Mouse (Mus musculus) layer of hippocampus, adult 6 months (tissue): ENCODE data around the gene Kif2a. TPM values are rescaled to one million over a fixed set of nuclear protein-coding genes. Genes with fewer than 3 reads are reported as not detected.

Source experiments
- long read RNA-seq, 2 experiments: library from polyadenylated mRNA; unstranded; transcript quantifications; one replicate each; pipeline ENCODE4 v2.0.0; 2019 to 2020
- polyA plus RNA-seq: library from polyadenylated mRNA; unstranded; fragments of <200 nt; fragmentation: Nextera tagmentation; gene quantifications from 2 replicates; pipeline ENCODE4 v1.2.3, GENCODE M21; 2021

The Kif2a gene
- 15.0 and 24.1 TPM in 2 replicates for polyA plus RNA-seq
- long read RNA-seq, experiment 1, partial matches to known transcripts, result 15 of 34 reads
- long read RNA-seq, experiment 1, other reads (novel, unspliced or antisense), result 19 of 34 reads
- long read RNA-seq, experiment 2, full-length matches to known transcripts, result 25 of 43 reads
- long read RNA-seq, experiment 2, partial matches to known transcripts, result 5 of 43 reads
- long read RNA-seq, experiment 2, other reads (novel, unspliced or antisense), result 13 of 43 reads

DNA sequence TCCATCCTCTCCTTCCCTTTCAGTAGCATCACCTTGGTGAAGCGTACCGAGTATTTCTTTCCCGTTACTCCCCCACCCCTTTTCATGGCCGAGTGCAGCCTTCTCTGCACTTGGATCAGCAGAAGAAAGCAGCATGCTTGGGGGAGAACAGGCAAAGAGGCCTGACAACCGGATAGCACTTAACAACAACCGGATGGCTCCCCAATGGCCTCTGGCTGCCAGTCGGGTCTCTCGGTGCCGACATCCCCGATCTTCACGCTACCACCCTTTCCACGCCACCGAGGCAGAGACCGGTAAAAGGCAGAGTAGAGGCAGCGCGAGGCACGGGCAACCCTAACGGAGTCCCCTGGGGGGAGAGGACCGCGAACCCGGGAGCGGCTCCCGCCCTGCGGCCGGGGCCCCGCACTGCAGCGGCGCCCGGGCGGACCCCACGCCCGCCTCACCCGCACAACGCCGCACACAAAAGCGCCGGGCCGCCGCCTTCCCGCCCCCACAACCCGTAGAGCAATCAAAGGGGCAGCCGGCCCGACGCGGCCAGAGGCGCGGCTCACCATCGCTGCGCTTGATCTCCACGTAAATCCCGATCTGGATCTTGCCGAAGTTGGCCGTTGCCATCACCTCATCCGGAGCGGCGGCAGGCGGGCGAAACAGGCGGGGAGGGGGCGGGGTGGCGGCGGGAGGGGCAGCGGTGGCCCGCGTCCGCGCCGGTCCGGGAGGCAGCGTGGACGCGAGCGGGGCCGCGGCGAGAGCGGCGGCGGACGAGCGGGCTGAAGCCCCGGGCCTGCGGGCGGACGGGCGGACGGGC is at the start of gene Kif2a:
Kif2a (minus strand) TSS at position 666 of the 805 bp plus-strand sequence.

DNA sequence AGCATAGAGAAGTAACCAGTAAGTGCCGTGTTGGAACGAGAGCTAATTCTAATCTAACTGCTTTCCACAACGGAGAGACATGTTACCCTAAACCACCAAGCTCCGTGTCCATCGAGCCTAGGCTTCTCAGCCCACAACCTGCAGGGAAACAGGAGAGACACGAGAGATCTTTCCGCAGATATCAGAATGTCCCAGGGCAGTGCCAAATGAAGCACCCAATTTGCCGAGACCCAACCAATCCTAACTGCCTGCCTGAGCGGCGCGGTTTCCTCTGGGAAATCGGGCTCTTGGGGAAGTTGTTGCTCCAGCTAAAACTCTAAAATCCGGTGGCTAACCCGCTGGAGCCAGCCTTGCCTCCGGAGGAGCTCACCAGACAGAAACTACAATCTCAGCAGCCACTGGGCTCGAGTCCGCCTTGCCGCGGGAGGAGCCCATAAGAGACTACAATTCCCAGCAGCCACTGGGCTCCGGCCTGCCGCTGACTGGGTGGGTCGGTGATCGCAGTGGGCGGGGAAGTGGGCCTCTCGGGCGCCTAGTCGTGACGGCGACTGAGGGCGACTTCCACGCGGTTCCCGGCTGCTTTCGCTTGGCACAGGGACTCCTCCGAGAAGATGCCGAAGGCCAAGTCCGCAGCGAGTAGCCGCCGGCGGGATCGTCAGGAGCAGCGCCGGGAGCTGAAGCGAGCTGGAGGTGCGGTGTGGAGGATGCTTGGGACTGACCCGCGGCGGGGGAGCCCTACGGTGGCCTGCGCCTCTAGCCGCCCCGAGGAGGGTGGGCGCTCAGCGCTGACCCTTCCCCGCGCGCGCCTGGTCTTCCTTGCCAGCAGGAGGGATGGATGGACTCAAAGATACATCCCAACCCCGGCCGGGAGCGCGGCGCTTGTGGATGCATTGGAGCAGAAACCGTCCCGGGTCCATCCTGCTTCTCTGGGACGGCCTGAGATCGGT is 75.1 kb downstream of the Kif2a start, which contains the start of gene Dimt1:
Dimt1 (plus strand) TSS at position 534 of the 947 bp plus-strand sequence.

DNA sequence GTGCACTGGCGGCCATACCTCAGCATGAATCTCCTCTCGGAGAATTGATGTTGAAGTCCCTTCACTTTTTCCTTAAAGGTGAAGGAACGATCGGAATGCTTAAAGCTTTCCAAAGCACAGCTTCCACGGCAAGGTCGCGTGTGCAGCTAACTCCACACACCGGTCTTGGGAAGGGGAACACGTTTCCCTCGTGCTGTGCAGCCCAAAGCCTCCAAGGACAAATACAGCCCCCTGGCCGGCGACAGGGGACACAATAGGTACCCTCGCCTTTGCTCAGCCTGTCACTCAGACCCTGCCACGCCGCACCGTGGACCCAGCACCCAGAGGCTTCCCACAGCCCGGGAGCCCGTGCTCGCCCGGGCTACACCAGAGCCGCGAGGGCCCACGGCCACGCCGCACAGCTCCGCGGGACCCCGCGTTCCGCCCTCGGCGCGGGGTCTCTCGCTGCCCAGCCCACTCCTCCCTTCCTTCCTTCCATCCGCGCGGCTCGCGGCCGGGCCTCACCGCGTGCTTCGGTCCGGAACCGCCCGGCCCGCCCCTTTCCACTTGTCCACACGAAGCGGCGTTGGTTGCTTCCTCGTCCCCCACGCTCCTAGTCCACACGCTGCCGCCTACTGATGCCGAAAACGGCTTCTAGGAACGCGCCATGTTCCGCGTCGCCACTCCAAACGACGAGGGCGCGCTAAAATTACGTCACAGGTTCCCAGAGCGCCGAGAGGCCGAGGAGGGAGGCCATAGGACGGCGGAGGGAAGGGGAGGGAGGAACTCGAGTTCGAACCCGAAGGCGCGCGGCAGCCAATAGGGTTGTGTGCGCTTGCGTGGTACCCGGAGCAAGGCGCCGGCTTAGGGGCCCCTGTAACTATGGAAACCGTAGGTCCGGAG is 85.4 kb downstream of the Kif2a start, which contains the start of gene Ipo11:
Ipo11 (minus strand) TSS at position 703 of the 882 bp plus-strand sequence.

Other genes starting within 250 kb of the Kif2a start
- 21.7 and 25.3 TPM in 2 replicates for gene Ipo11, start 85.2 kb downstream of the Kif2a start, polyA plus RNA-seq
- 16.5 TPM in 2 replicates for gene Dimt1, start 75.0 kb downstream of the Kif2a start, polyA plus RNA-seq